Comparison of ENCODE assay signal across 8 mouse cellular contexts in genomic region chr13:78209611-78210028, GRCm38 (mm10). TPM values are rescaled to one million over a fixed set of nuclear protein-coding genes. Genes with fewer than 3 reads are reported as not detected.
A peak's percentile ranks its signal among the peaks of the same experiment; 100 is the strongest.
DNase-seq lines count a peak whose midpoint lies in the region; ATAC-seq and TF ChIP-seq lines count a peak whose summit lies in the region.

No protein-coding gene starts in this region.

- H3K9me3 ChIP-seq in embryonic facial prominence, embryonic 11.5 days (replicated peaks; ENCODE audit: control insufficient read depth, low read length) = no peaks in the 10 kb centered on the region
- no peaks in the 10 kb centered on the region for H3K9me3 ChIP-seq in hindbrain, embryonic 14.5 days (ENCODE audit: control insufficient read depth, low read length)
- no peaks in the 10 kb centered on the region for H3K9me3 ChIP-seq in midbrain, embryonic 16.5 days (replicated peaks; ENCODE audit: control insufficient read depth, low read length, poor library complexity, severe bottlenecking)

- H3K9ac ChIP-seq in embryonic facial prominence, embryonic 11.5 days (replicated peaks; ENCODE audit: low read length) = peak overlapping the region; percentile 64
- peak overlapping the region; percentile 68 for H3K9ac ChIP-seq in hindbrain, embryonic 14.5 days
- H3K9ac ChIP-seq in midbrain, embryonic 16.5 days (ENCODE audit: low read depth, low read length) = peak overlapping the region; percentile 47

- no peaks in the 10 kb centered on the region for H3K36me3 ChIP-seq in embryonic facial prominence, embryonic 11.5 days (replicated peaks; ENCODE audit: control insufficient read depth, insufficient read depth, low read depth, low read length)
- H3K36me3 ChIP-seq in hindbrain, embryonic 14.5 days (replicated peaks; ENCODE audit: control insufficient read depth, insufficient read depth) = no peaks in the 10 kb centered on the region
- no peaks in the 10 kb centered on the region for H3K36me3 ChIP-seq in midbrain, embryonic 16.5 days (ENCODE audit: control insufficient read depth, insufficient read depth, low read length)

- peak overlapping the region; percentile 68 for H3K4me2 ChIP-seq in embryonic facial prominence, embryonic 11.5 days (ENCODE audit: low read depth, low read length)
- H3K4me2 ChIP-seq in hindbrain, embryonic 14.5 days (replicated peaks) = peak overlapping the region; percentile 95
- peak overlapping the region; percentile 72 for H3K4me2 ChIP-seq in midbrain, embryonic 16.5 days (ENCODE audit: low read length)

- 2% methylated on average over 12 of the region's 12 CpGs for WGBS in embryonic facial prominence, embryonic 11.5 days
- WGBS in hindbrain, embryonic 14.5 days = 2% methylated on average over 12 of the region's 12 CpGs
- WGBS in midbrain, embryonic 16.5 days = 1% methylated on average over 12 of the region's 12 CpGs

- ATAC-seq in embryonic facial prominence, embryonic 11.5 days (replicated peaks; ENCODE audit: insufficient number of reproducible peaks, low FRiP score, low TSS enrichment, low read depth) = no peak
- peak; percentile 8; the same call in 1 of the 2 replicates for ATAC-seq in hindbrain, embryonic 14.5 days (ENCODE audit: low FRiP score)
- no peak for ATAC-seq in midbrain, embryonic 16.5 days

- peak overlapping the region; percentile 63 for H3K4me3 ChIP-seq in layer of hippocampus, adult 2 months
- peak overlapping the region; percentile 25 for H3K4me3 ChIP-seq in embryonic facial prominence, embryonic 11.5 days (ENCODE audit: low read depth, low read length)
- peak overlapping the region; percentile 38 for H3K4me3 ChIP-seq in hindbrain, embryonic 14.5 days (replicated peaks; ENCODE audit: low read length)
- peak overlapping the region; percentile 36 for H3K4me3 ChIP-seq in midbrain, embryonic 16.5 days (ENCODE audit: low read depth, low read length)

- H3K4me1 ChIP-seq in embryonic facial prominence, embryonic 11.5 days (ENCODE audit: control insufficient read depth, insufficient read depth, low read length) = peaks cover 2% of the 10 kb centered on the region; the same call in 1 of the 2 replicates
- H3K4me1 ChIP-seq in hindbrain, embryonic 14.5 days (replicated peaks; ENCODE audit: control insufficient read depth, insufficient read depth, low read length) = peaks cover 65% of the 10 kb centered on the region
- peaks cover 23% of the 10 kb centered on the region for H3K4me1 ChIP-seq in midbrain, embryonic 16.5 days (ENCODE audit: control insufficient read depth, insufficient read depth, low read length)

- peak overlapping the region; percentile 100 for H3K27ac ChIP-seq in layer of hippocampus, adult 2 months
- H3K27ac ChIP-seq in embryonic facial prominence, embryonic 11.5 days (replicated peaks; ENCODE audit: low read depth, low read length) = peak overlapping the region; percentile 39; the same call in 1 of the 2 replicates
- peak overlapping the region; percentile 84 for H3K27ac ChIP-seq in hindbrain, embryonic 14.5 days
- peak overlapping the region; percentile 68 for H3K27ac ChIP-seq in midbrain, embryonic 16.5 days (ENCODE audit: low read length)

- intact Hi-C loops in gastrocnemius, postnatal 36 days (cut with DNase I) = no loop called here

- peaks cover 7% of the 10 kb centered on the region; the same call in 1 of the 2 replicates for H3K27me3 ChIP-seq in embryonic facial prominence, embryonic 11.5 days (ENCODE audit: control insufficient read depth, insufficient read depth, low read length)
- H3K27me3 ChIP-seq in hindbrain, embryonic 14.5 days (ENCODE audit: control insufficient read depth, insufficient read depth, low read length) = 0 out of 2 replicates have a peak, but pooled peaks cover 3% of the 10 kb centered on the region
- no peaks in the 10 kb centered on the region; the same call in 1 of the 2 replicates for H3K27me3 ChIP-seq in midbrain, embryonic 16.5 days (ENCODE audit: control insufficient read depth, insufficient read depth, low read depth, low read length)

- TF ChIP-seq CTCF in layer of hippocampus, adult 2 months (conservative IDR thresholded peaks at IDR 0.05) = no peak

- no peak for DNase-seq in layer of hippocampus, adult 2 months (ENCODE audit: low spot score in 2 of 2)
- no peak for DNase-seq in layer of hippocampus, adult 9-11 months
- peak; percentile 40 for DNase-seq in embryonic facial prominence, embryonic 11.5 days (ENCODE audit: low spot score)
- DNase-seq in hindbrain, embryonic 14.5 days (ENCODE audit: low spot score) = peak; percentile 46
- DNase-seq in gastrocnemius, postnatal 36 days = no peak
- no peak for DNase-seq in thymus, adult 18-20 months
- no peak for DNase-seq in frontal cortex, postnatal 25 days (ENCODE audit: low spot score in 2 of 2)

RNA-seq across cellular contexts. Expression of gene Nr2f1, which starts 10.1 kb away (rescaled TPM):
- total RNA-seq in layer of hippocampus, adult 2 months (2021) = 10 to 100 TPM; 89.4 to 98.1 TPM
- polyA plus RNA-seq in embryonic facial prominence, embryonic 11.5 days (2014; fragmentation: Nextera tagmentation; extraction: Ambion mirVana) = 56.1 and 57.3 TPM in 2 replicates
- 64.3 and 70.7 TPM in 2 replicates for polyA plus RNA-seq in hindbrain, embryonic 14.5 days (2014; fragmentation: Nextera tagmentation; extraction: Ambion mirVana)
- polyA plus RNA-seq in midbrain, embryonic 16.5 days (2015; fragmentation: Nextera tagmentation; extraction: Ambion mirVana) = 46.0 and 64.0 TPM in 2 replicates
- total RNA-seq in gastrocnemius, postnatal 36 days (2021) = under 1 TPM; 0.31 to 0.69 TPM

Comparison
In these comparisons a context has a peak if more than half of its experiments do, and no peak if none do; other contexts are left out.
1. DNase-seq: peak in embryonic facial prominence, embryonic 11.5 days (single experiment) and hindbrain, embryonic 14.5 days (single experiment); none in layer of hippocampus, adult 2 months (0 of 2), layer of hippocampus, adult 9-11 months (single experiment), gastrocnemius, postnatal 36 days (0 of 2), thymus, adult 18-20 months (0 of 2) and frontal cortex, postnatal 25 days (0 of 2).
2. H3K27ac ChIP-seq: peak in every context shown above with its lines; median percentile 100 in layer of hippocampus, adult 2 months; 84 in hindbrain, embryonic 14.5 days; 68 in midbrain, embryonic 16.5 days; 39 in embryonic facial prominence, embryonic 11.5 days.
3. Peak in every context shown above with its lines, with median percentiles within 50 percentile points of each other: H3K4me3 ChIP-seq, H3K4me2 ChIP-seq and H3K9ac ChIP-seq.